Mouse (Mus musculus) cortical plate, adult 2 months (tissue): ENCODE results near the gene Otx1. TPM values are rescaled to one million over a fixed set of nuclear protein-coding genes. Genes with fewer than 3 reads are reported as not detected.

ENCODE experiments used
- H3K27ac ChIP-seq: fragments of 200-500 bp; 2 replicates; pipeline ENCODE4 v1.5.1; 2012; ENCODE audit warnings: low read length, control low read depth, inconsistent platforms; ENCODE audit not compliant: insufficient read depth
- H3K4me1 ChIP-seq: fragments of 200-500 bp; 2 replicates; pipeline ENCODE4 v1.6.1; 2011; ENCODE audit warnings: low read length; ENCODE audit not compliant: control insufficient read depth, insufficient read depth
- H3K4me3 ChIP-seq: fragments of 200-500 bp; 2 replicates; pipeline ENCODE4 v1.5.1; 2011; ENCODE audit warnings: mild to moderate bottlenecking, low read length, control low read depth; ENCODE audit not compliant: insufficient read depth
- CTCF ChIP-seq: fragments of 200-500 bp; IDR thresholded peaks from 2 replicates; pipeline ENCODE4 v1.5.1; 2011; ENCODE audit warnings: mild to moderate bottlenecking, control low read depth, low read length; ENCODE audit not compliant: insufficient read depth; ENCODE audit errors: extremely low read depth
- POLR2A ChIP-seq: fragments of 200-500 bp; IDR thresholded peaks from 2 replicates; pipeline ENCODE4 v1.6.1; 2011; ENCODE audit warnings: mild to moderate bottlenecking, low read length, control low read depth; ENCODE audit not compliant: insufficient read depth; ENCODE audit errors: extremely low read depth
- polyA plus RNA-seq: library from polyadenylated mRNA; depleted of rRNA; stranded (reverse); fragments of >200 nt; gene quantifications from 2 replicates; pipeline ENCODE4 v1.2.3, GENCODE M21; 2012

Gene Otx1
- polyA plus RNA-seq, 1 experiment: 5.9 TPM

- Histone ChIP-seq H3K27ac (peak overlapping the region; percentile 45; the same call in 1 of the 2 replicates), H3K4me1 (no peaks in the 10 kb centered on the region), H3K4me3 (peak overlapping the region; percentile 47)
- TF ChIP-seq CTCF: no peak
- TF ChIP-seq POLR2A: no peak
These were observed 2.2 kb downstream of the Otx1 start for GRCm38 (mm10) chr11:22000316-22001076.

DNA sequence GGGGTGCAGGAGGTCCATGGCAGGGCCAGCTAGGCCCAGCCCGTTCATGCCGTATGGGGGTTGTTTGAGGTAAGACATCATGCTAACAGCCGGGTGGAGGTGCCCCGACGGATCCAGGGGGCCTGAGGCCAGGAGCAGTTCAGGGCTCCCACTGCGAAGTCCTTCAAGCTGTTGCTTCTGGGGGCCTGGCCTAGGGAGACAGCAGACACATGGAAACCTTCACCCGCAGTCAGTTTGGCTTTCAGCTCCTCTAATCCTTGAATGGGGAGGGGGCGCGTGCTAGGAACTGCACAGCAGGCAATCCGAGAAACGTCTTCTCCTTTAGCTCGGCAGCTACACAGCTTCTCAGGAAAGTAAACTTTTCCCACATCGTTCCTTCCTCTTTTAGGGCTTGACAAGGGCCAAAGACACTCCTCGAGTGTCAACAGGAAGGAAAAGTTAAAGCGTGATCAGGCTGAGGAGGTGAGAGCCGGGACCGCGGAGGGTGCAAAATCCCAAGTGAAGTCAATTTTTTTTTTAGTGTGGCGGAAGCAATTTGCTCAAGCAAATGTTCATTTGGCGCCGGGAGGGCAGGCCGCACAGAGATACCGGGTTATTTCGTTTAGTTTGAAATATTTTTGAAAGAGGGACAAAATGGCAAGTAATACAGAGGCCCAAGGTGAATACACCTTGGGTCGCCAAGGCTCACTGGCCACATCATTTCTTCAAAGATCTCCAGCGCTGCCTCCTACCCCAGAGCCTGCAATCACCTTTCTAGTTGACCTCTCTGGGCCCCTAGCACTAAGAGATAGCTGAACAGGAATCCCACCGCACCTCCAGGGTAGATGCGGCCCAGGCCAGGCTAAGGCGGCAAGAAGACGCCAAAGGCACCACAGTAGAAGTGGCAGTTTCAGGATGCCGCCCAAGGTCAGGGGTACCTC lies 3.0 kb downstream of the Otx1 start:
- Histone ChIP-seq H3K4me1 (no peaks in the 10 kb centered on the region), H3K4me3 (peak overlapping the region; percentile 47), H3K27ac (peak overlapping the region; percentile 45; the same call in 1 of the 2 replicates)
- no peak for TF ChIP-seq CTCF
- TF ChIP-seq POLR2A: no peak

DNA sequence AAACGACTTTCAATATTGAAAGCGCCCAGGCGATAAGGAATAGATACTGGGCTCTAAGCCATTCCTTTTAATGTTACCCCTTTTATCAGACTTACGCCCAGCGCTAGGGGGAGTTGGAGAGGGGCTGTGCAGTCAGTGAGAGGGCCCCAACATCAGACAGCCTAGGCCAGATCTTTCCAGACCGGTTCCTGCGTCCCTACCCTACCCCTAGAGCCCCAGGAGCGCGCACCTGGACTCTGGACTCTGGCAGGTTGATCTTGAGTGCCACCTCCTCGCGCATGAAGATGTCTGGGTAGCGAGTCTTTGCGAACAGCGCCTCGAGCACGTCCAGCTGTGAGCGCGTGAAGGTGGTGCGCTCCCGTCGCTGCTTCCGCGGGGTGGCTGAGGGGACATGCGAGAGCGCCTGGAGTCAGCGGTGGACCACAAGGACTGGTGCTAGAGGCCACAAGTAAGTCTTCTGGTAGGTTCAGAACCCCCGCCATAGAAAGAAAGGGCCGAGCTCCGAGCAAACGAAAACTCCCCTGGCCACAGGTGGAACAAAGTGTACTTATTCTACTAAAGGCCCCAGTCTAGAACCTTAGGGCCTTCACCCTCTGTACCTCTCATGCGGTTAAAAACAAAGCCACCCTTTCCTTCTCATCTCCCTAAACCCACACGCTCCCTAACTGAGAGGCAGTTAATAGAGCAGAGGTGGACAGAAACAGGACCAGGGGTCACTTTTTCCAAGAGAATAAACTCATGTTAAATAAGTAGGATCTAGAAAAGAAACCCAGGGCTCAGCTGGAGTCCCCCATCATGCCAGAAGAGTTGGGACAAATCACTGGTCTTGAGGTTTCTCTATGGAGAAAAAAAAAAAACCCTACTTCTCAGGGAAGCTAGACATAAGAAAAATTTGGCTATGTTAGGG lies 4.3 kb downstream of the Otx1 start:
- 0 out of 2 replicates have a peak overlapping the region, but pooled peaks have one; percentile 30 for H3K27ac ChIP-seq
- H3K4me3 ChIP-seq: no peak overlapping the region
- no peak for TF ChIP-seq POLR2A
- no peak for TF ChIP-seq CTCF

GRCm38 (mm10) chr11:21997561-21998140 lies 5.0 kb downstream of the Otx1 start:
- H3K27ac ChIP-seq: no peak overlapping the region
- TF ChIP-seq CTCF (no peak), POLR2A (no peak)
- no peak overlapping the region for H3K4me3 ChIP-seq
- no peaks in the 10 kb centered on the region for H3K4me1 ChIP-seq

More for the DNA sequence above, 4.3 kb downstream of the Otx1 start:
- H3K4me1 ChIP-seq: no peaks in the 10 kb centered on the region

GRCm38 (mm10) chr11:21996661-21997560 lies 5.8 kb downstream of the Otx1 start:
- no peak for TF ChIP-seq CTCF
- no peak for TF ChIP-seq POLR2A
- H3K27ac ChIP-seq: no peak overlapping the region
- H3K4me1 ChIP-seq: no peaks in the 10 kb centered on the region
- peak overlapping the region; percentile 19 for H3K4me3 ChIP-seq

- TF ChIP-seq CTCF: no peak
- no peak for TF ChIP-seq POLR2A
- H3K27ac ChIP-seq: no peak overlapping the region
- H3K4me3 ChIP-seq: 0 out of 2 replicates have a peak overlapping the region, but pooled peaks have one; percentile 19
- no peaks in the 10 kb centered on the region for H3K4me1 ChIP-seq
These were observed 6.4 kb downstream of the Otx1 start for GRCm38 (mm10) chr11:21996325-21996647.

GRCm38 (mm10) chr11:21995534-21996324 lies 7.0 kb downstream of the Otx1 start:
- no peak overlapping the region for H3K4me3 ChIP-seq
- H3K27ac ChIP-seq: no peak overlapping the region
- H3K4me1 ChIP-seq: no peaks in the 10 kb centered on the region
- TF ChIP-seq CTCF: no peak
- TF ChIP-seq POLR2A: no peak
